Mouse (Mus musculus): ENCODE measurements around the gene Chic2.

GRCm38 (mm10) chr5:74975507-74975906 lies 69.1 kb downstream of the Chic2 start:
- TF ChIP-seq CTCF (IDR thresholded peaks at IDR 0.05; ENCODE audit: extremely low read depth, insufficient read depth, insufficient read length, insufficient replicate concordance) (no peak), POLR2A (IDR thresholded peaks at IDR 0.05; ENCODE audit: low read depth, low read length) (no peak)

All from spleen, adult 2 months (tissue).